Mouse (Mus musculus) embryonic facial prominence, embryonic 12.5 days (tissue): Measurements from ENCODE around the gene Smarca1. TPM values are rescaled to one million over a fixed set of nuclear protein-coding genes. Genes with fewer than 3 reads are reported as not detected.

Experiments
- ATAC-seq: fragments of 200-750 bp; cut with Nextera tagmentation; 2 replicates; pipeline ENCODE4 v1.8.0; 2017; ENCODE audit not compliant: insufficient number of reproducible peaks, insufficient read depth, low FRiP score, low TSS enrichment
- H3K27ac ChIP-seq: fragments of 300-500 bp; sonication (generic); 2 replicates; pipeline ENCODE4 v1.5.1; 2016; ENCODE audit warnings: mild to moderate bottlenecking
- H3K27me3 ChIP-seq: fragments of 300-500 bp; sonication (generic); 2 replicates; pipeline ENCODE4 v1.6.1; 2016; ENCODE audit warnings: mild to moderate bottlenecking, moderate library complexity
- H3K36me3 ChIP-seq: fragments of 300-500 bp; sonication (generic); 2 replicates; pipeline ENCODE4 v1.6.1; 2016; ENCODE audit warnings: mild to moderate bottlenecking
- H3K4me1 ChIP-seq: fragments of 300-500 bp; sonication (generic); 2 replicates; pipeline ENCODE4 v1.6.1; 2016
- H3K4me2 ChIP-seq: fragments of 300-500 bp; sonication (generic); replicated peaks from 2 replicates; pipeline ENCODE4 v1.6.1; 2016; ENCODE audit warnings: mild to moderate bottlenecking, moderate library complexity
- H3K4me3 ChIP-seq: fragments of 300-500 bp; sonication (generic); 2 replicates; pipeline ENCODE4 v1.5.1; 2016; ENCODE audit warnings: mild to moderate bottlenecking
- H3K9ac ChIP-seq: fragments of 300-500 bp; sonication (generic); 2 replicates; pipeline ENCODE4 v1.6.1; 2016; ENCODE audit warnings: mild to moderate bottlenecking, moderate library complexity
- H3K9me3 ChIP-seq: fragments of 300-500 bp; sonication (generic); 2 replicates; pipeline ENCODE4 v1.6.1; 2016; ENCODE audit warnings: mild to moderate bottlenecking, moderate library complexity
- WGBS: fragments of 180-500 bp; shearing (Covaris S2); methylation state at CpG from one replicate; pipeline ENCODE4 v1.1.7; 2016; 5-methylcytosine and 5-hydroxymethylcytosine counted together
- polyA plus RNA-seq: library from polyadenylated mRNA; unstranded; fragments of >200 nt; fragmentation: Nextera tagmentation; extraction: Ambion mirVana; gene quantifications from 2 replicates; pipeline ENCODE4 v1.2.1, GENCODE M21; 2016

The Smarca1 gene
- polyA plus RNA-seq, 1 experiment from 2014 or later: 41.5 TPM

GRCm38 (mm10) chrX:47891243-47891906 lies 1.4 kb downstream of the Smarca1 start:
- H3K9me3 ChIP-seq: no peaks in the 10 kb centered on the region
- H3K4me1 ChIP-seq: no peaks in the 10 kb centered on the region
- peak overlapping the region; percentile 50 for H3K4me2 ChIP-seq
- peak; percentile 22; the same call in 1 of the 2 replicates for ATAC-seq
- H3K4me3 ChIP-seq: peak overlapping the region; percentile 57
- H3K36me3 ChIP-seq: no peaks in the 10 kb centered on the region
- 30% methylated on average over 11 of the region's 12 CpGs for WGBS
- peak overlapping the region; percentile 60 for H3K9ac ChIP-seq
- H3K27me3 ChIP-seq: no peaks in the 10 kb centered on the region
- 0 out of 2 replicates have a peak overlapping the region, but pooled peaks have one; percentile 74 for H3K27ac ChIP-seq

GRCm38 (mm10) chrX:47887401-47887800 lies 5.4 kb downstream of the Smarca1 start:
- 64% methylated on average over 2 of the region's 2 CpGs for WGBS
- H3K9me3 ChIP-seq: no peaks in the 10 kb centered on the region

GRCm38 (mm10) chrX:47882813-47883212 lies 10.0 kb downstream of the Smarca1 start:
- no peak overlapping the region for H3K4me2 ChIP-seq
- no peak overlapping the region for H3K27ac ChIP-seq
- no peak overlapping the region for H3K9ac ChIP-seq
- 71% methylated on average over 6 of the region's 6 CpGs for WGBS
- no peaks in the 10 kb centered on the region for H3K4me1 ChIP-seq
- ATAC-seq: no peak
- no peaks in the 10 kb centered on the region for H3K36me3 ChIP-seq
- H3K27me3 ChIP-seq: no peaks in the 10 kb centered on the region
- H3K9me3 ChIP-seq: no peaks in the 10 kb centered on the region
- no peak overlapping the region for H3K4me3 ChIP-seq

More at GRCm38 (mm10) chrX:47887401-47887800, 5.4 kb downstream of the Smarca1 start:
- no peak overlapping the region for H3K9ac ChIP-seq
- no peaks in the 10 kb centered on the region for H3K36me3 ChIP-seq
- no peak overlapping the region for H3K4me3 ChIP-seq
- H3K4me1 ChIP-seq: no peaks in the 10 kb centered on the region
- H3K4me2 ChIP-seq: no peak overlapping the region
- ATAC-seq: no peak
- no peak overlapping the region for H3K27ac ChIP-seq
- H3K27me3 ChIP-seq: no peaks in the 10 kb centered on the region

GRCm38 (mm10) chrX:47880052-47880451 lies 12.7 kb downstream of the Smarca1 start:
- H3K36me3 ChIP-seq: no peaks in the 10 kb centered on the region
- H3K4me3 ChIP-seq: no peak overlapping the region
- WGBS: 58% methylated on average over 2 of the region's 2 CpGs
- no peaks in the 10 kb centered on the region for H3K27me3 ChIP-seq
- H3K9ac ChIP-seq: no peak overlapping the region
- ATAC-seq: no peak
- no peak overlapping the region for H3K27ac ChIP-seq
- H3K9me3 ChIP-seq: no peaks in the 10 kb centered on the region
- no peaks in the 10 kb centered on the region for H3K4me1 ChIP-seq
- no peak overlapping the region for H3K4me2 ChIP-seq

GRCm38 (mm10) chrX:47858544-47858943 lies 34.2 kb downstream of the Smarca1 start:
- no peaks in the 10 kb centered on the region for H3K4me1 ChIP-seq
- H3K27me3 ChIP-seq: no peaks in the 10 kb centered on the region
- H3K36me3 ChIP-seq: no peaks in the 10 kb centered on the region
- no peak overlapping the region for H3K27ac ChIP-seq
- H3K4me3 ChIP-seq: no peak overlapping the region
- no peak overlapping the region for H3K9ac ChIP-seq
- 96% methylated on average over 1 of the region's 1 CpGs for WGBS
- no peak for ATAC-seq
- no peak overlapping the region for H3K4me2 ChIP-seq
- no peaks in the 10 kb centered on the region for H3K9me3 ChIP-seq

- no peak for ATAC-seq
- no peak overlapping the region for H3K4me2 ChIP-seq
- WGBS: 69% methylated on average over 1 of the region's 1 CpGs
Observed at GRCm38 (mm10) chrX:47835835-47836195, 57.0 kb downstream of the Smarca1 start.

GRCm38 (mm10) chrX:47835098-47835834 lies 57.5 kb downstream of the Smarca1 start:
- Histone ChIP-seq H3K27ac (no peak overlapping the region), H3K9ac (no peak overlapping the region), H3K36me3 (no peaks in the 10 kb centered on the region), H3K4me2 (no peak overlapping the region), H3K4me3 (no peak overlapping the region), H3K27me3 (no peaks in the 10 kb centered on the region), H3K4me1 (no peaks in the 10 kb centered on the region), H3K9me3 (no peaks in the 10 kb centered on the region)
- ATAC-seq: no peak
- 73% methylated on average over 6 of the region's 6 CpGs for WGBS

More at GRCm38 (mm10) chrX:47835835-47836195, 57.0 kb downstream of the Smarca1 start:
- no peaks in the 10 kb centered on the region for H3K27me3 ChIP-seq
- no peaks in the 10 kb centered on the region for H3K4me1 ChIP-seq
- H3K27ac ChIP-seq: no peak overlapping the region
- no peak overlapping the region for H3K9ac ChIP-seq
- no peaks in the 10 kb centered on the region for H3K36me3 ChIP-seq
- no peaks in the 10 kb centered on the region for H3K9me3 ChIP-seq
- no peak overlapping the region for H3K4me3 ChIP-seq

GRCm38 (mm10) chrX:47833431-47833830 lies 59.3 kb downstream of the Smarca1 start:
- H3K27ac ChIP-seq: no peak overlapping the region
- no peak overlapping the region for H3K9ac ChIP-seq
- H3K36me3 ChIP-seq: no peaks in the 10 kb centered on the region
- no peaks in the 10 kb centered on the region for H3K4me1 ChIP-seq
- H3K9me3 ChIP-seq: no peaks in the 10 kb centered on the region
- no peak for ATAC-seq
- H3K27me3 ChIP-seq: no peaks in the 10 kb centered on the region
- no peak overlapping the region for H3K4me2 ChIP-seq
- 88% methylated on average over 2 of the region's 2 CpGs for WGBS
- H3K4me3 ChIP-seq: no peak overlapping the region

GRCm38 (mm10) chrX:47820566-47820965 lies 72.2 kb downstream of the Smarca1 start:
- Histone ChIP-seq H3K4me2 (no peak overlapping the region), H3K27me3 (no peaks in the 10 kb centered on the region), H3K4me3 (no peak overlapping the region), H3K9ac (no peak overlapping the region), H3K27ac (no peak overlapping the region), H3K36me3 (no peaks in the 10 kb centered on the region), H3K9me3 (no peaks in the 10 kb centered on the region), H3K4me1 (no peaks in the 10 kb centered on the region)
- 66% methylated on average over 2 of the region's 2 CpGs for WGBS
- no peak for ATAC-seq

GRCm38 (mm10) chrX:47808717-47809116 lies 84.1 kb downstream of the Smarca1 start:
- H3K9me3 ChIP-seq: no peaks in the 10 kb centered on the region
- H3K27ac ChIP-seq: no peak overlapping the region
- 88% methylated on average over 2 of the region's 2 CpGs for WGBS
- no peak overlapping the region for H3K4me3 ChIP-seq
- H3K27me3 ChIP-seq: no peaks in the 10 kb centered on the region
- no peak for ATAC-seq
- H3K4me2 ChIP-seq: no peak overlapping the region
- H3K9ac ChIP-seq: no peak overlapping the region
- H3K36me3 ChIP-seq: no peaks in the 10 kb centered on the region
- no peaks in the 10 kb centered on the region for H3K4me1 ChIP-seq

GRCm38 (mm10) chrX:47764440-47764839 lies 128.3 kb downstream of the Smarca1 start:
- H3K27me3 ChIP-seq: no peaks in the 10 kb centered on the region
- no peak overlapping the region for H3K27ac ChIP-seq
- no peaks in the 10 kb centered on the region for H3K9me3 ChIP-seq
- H3K4me1 ChIP-seq: no peaks in the 10 kb centered on the region
- no peak overlapping the region for H3K4me2 ChIP-seq
- no peaks in the 10 kb centered on the region for H3K36me3 ChIP-seq
- no peak for ATAC-seq
- 85% methylated on average over 1 of the region's 1 CpGs for WGBS
- H3K9ac ChIP-seq: no peak overlapping the region
- H3K4me3 ChIP-seq: no peak overlapping the region

GRCm38 (mm10) chrX:47760212-47760611 lies 132.6 kb downstream of the Smarca1 start:
- Histone ChIP-seq H3K27me3 (no peaks in the 10 kb centered on the region), H3K4me3 (no peak overlapping the region), H3K4me2 (no peak overlapping the region), H3K4me1 (no peaks in the 10 kb centered on the region), H3K9me3 (no peaks in the 10 kb centered on the region), H3K9ac (no peak overlapping the region), H3K36me3 (no peaks in the 10 kb centered on the region), H3K27ac (no peak overlapping the region)
- WGBS: 48% methylated on average over 1 of the region's 1 CpGs
- no peak for ATAC-seq
